17 mouse cellular contexts compared by ENCODE assay signal in the genomic region with DNA sequence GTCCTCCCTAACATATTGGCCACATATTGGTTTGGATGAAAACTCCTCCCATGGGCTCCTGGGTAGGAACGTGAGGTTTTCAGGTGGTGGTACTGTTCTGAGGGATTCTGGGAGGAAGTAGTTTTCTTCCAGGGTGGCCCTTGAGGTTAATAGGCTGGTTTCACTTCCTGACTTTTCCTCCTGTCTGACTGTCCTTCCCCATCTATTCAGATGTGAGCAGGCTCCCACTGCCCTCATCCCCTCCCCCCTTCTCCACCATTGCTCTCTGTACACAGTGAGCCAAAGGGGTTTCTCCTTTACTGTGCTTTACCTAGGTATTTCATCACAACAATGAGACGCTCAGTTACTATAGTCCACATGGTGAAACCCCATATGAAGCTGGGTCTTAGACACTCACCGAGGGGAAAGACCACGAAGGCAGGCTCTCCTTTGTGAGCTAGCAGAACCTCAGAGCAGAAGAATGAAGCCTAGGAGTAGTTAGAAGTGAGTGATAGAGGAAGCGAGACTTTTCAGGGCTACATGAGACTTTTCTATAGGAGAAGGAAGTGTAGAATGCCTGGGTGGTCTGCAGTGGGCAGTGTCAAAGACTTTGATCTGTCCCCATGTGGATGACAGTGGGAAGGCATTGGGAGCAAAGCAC.
"Had no signal": no experiment of that assay in that cellular context is flagged by ENCODE, and none has a peak within 500 bp of the region (broad histone marks: within the 10 kb centered on the region; RNA-seq: fewer than 3 reads in every experiment).

No protein-coding gene starts in this region.

- H3K9me3 ChIP-seq: liver, embryonic 13.5 days; midbrain, embryonic 10.5 days had no signal

- H3K4me2 ChIP-seq: liver, embryonic 13.5 days; midbrain, embryonic 13.5 days had no signal

- H3K4me1 ChIP-seq: liver, embryonic 13.5 days; midbrain, embryonic 10.5 days; midbrain, embryonic 13.5 days had no signal

- H3K9ac ChIP-seq: liver, embryonic 13.5 days; midbrain, embryonic 13.5 days had no signal

- H3K27ac ChIP-seq: liver, embryonic 13.5 days; midbrain, embryonic 10.5 days; midbrain, embryonic 13.5 days had no signal

- ATAC-seq: intestine, postnatal 0 days; midbrain, embryonic 13.5 days; midbrain, embryonic 16.5 days had no signal

- H3K36me3 ChIP-seq: liver, embryonic 13.5 days; midbrain, embryonic 10.5 days; midbrain, embryonic 13.5 days had no signal

- DNase-seq: kidney, adult 2 months; kidney, postnatal 10 days; kidney, postnatal 36 days; liver, embryonic 13.5 days; lung, adult 2 months; lung, postnatal 14 days; lung, postnatal 4 days; right cerebral cortex, adult 18-20 months; right cerebral cortex, postnatal 14 days; spleen, adult 18-20 months; thymus, adult 18-20 months; thymus, postnatal 36 days had no signal

- H3K27me3 ChIP-seq: liver, embryonic 13.5 days; midbrain, embryonic 13.5 days had no signal

- H3K4me3 ChIP-seq: liver, embryonic 13.5 days; megakaryocyte, embryonic 14.5 days; midbrain, embryonic 10.5 days; midbrain, embryonic 13.5 days had no signal
